Mouse (Mus musculus) embryo, embryonic 9.5 days (tissue): ENCODE measurements around the gene Shd.

Experiments
- DNase-seq: peaks from one replicate; pipeline ENCODE4 v3.0.0-alpha.2; 2017; ENCODE audit errors: extremely low spot score

The Shd gene

GRCm38 (mm10) chr17:56007444-56008355, 37.4 kb downstream of the Shd start:
- peak; percentile 54 for DNase-seq

DNA sequence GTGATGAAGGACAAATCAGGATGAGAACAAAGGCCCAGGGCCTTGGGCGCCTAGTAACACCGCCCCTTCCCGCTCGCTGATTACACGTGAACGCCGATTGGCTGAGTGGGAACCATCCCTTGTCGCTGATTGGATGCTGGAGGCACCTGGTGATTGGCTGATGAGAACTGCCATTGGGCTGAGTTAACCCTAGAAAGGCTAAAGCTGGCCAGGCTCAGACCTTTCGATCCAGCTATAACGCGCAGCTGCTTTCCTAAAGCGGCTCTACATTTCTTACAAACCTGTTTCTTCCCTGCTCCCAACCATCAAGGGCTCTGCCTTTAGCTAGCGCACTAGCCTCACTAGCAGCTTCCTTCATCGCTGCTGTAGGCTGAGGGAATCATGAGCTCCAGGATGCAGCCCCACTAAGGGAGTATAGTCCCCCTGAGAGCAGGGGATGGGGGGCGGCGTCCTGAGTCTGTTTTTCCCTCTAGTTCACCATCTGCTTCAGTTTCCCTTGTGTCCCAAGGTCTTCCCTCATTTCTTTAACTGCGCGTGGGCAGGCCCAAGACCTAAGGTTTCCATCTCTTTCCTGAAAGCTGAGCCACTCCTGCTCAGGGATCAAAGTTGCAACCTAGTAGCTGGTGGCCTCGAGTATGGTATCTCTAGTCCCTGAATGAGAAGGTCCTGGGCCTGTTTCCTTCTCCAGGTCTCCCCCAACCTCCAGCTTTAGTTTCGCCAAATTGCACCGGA, 38.3 kb downstream of the Shd start:
- DNase-seq = peak; percentile 93

DNA sequence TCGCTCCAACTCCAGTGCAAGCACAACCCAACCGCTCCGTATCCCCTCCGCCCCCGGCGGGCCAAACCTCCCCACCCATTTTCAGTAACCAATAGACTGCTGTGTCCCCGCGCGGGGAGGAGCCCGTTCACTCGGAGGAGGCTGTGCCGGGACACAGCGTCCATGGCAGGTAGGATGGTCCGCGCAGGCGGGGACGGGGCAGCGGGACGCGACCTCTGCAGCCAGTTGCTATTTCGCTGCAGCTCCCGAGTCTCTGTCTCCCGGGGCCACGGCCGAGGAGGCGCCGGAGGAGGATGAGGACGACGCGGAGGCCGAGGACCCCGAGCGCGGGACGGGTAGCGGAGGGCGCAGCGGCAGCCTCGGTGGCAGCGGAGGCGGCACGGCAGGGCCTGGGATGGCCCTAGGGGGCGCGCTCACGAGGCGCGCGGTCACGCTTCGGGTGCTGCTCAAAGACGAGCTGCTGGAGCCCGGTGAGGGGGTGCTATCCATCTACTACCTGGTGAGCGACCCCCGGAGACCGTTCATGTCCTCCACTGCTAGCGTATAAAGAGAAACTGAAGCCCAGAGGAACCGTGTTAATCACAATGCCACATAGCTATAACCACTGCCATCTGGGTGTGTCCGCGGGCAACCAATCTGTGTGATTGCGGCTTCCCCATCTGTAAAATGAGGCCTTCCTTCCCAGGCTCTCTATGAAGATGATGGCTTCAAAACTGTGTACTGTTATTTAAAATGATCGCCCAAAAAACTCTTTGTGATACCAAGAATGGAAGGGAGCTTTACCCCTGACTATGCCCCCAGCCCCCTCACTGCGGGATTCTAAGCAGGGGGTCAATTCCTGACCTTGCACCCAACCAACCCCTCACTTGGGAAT, 39.1 kb downstream of the Shd start:
- DNase-seq = peak; percentile 92

GRCm38 (mm10) chr17:56009962-56010240, 39.6 kb downstream of the Shd start:
- no peak for DNase-seq

DNA sequence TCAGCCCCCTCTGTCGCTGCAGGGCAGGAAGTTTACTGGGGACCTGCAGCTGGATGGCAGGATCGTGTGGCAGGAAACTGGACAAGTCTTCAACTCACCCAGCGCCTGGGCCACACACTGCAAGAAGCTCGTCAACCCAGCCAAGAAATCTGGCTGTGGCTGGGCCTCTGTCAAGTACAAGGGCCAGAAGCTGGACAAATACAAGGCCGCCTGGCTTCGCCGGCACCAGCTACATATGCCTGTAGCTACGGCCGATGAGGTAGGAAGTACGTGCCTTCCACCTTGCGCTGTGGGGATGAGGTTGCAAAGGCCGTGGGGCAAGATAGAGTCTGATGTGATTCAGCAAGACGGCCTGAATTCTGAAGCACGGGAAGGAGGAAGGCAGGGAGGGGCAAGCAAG, 40.0 kb downstream of the Shd start:
- DNase-seq = no peak

DNA sequence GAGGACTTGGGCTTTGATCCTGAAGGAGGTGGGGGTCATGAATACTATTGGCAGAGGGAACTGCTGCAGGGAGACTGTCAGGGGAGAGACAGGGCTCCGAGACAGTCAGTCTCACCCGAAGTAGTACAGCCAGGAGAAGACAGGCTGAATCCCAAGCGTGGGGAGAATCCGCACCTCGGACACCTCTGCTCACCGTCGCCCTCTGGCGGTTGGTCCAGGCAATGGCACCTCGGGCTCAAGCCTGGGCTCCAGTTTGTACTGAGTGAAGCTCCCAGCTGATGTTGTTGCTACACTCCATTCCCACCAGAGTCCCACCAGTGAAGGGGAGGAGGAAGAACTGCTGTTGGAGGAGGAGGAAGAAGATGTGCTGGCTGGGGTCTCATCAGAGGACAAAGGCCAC, 40.4 kb downstream of the Shd start:
- DNase-seq = peak; percentile 81

DNA sequence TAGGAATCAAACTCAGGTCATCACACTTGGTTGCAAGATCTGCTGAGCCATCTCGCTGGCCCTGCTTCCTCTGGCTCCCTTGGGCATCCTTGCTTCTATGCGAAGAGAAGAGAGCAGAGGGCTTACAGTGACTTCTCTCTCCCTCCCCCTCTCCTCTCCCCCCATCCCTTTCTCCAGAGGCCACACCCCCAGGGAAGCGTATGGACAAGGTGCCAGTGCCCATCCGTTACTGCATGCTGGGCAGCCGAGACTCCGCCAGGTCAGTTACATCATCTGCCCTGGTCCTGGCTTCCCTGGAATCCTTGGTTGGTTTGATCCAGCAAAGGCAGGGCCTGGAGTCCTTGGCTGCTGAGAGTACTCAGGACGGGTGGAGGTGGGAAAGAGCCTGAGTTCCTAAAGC, 41.2 kb downstream of the Shd start:
- no peak for DNase-seq

DNA sequence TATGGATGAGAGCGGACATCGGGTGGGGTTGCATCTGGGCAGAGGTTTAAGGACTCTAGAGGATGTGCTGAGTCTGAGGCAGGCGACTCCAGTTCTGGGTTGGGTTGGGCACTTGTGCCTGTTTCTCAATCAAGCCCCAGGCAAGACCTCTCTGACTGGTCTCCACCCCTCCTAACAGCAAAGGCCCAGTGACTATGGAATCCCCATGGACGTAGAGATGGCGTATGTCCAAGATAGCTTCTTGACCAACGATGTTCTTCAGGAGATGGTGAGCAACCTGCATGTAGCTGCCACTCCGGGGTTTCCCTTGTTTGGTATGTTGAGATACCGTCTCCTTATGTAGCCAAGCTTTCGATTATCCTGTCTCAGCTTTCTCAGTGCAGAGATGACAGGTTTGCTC, 45.0 kb downstream of the Shd start:
- no peak for DNase-seq

DNA sequence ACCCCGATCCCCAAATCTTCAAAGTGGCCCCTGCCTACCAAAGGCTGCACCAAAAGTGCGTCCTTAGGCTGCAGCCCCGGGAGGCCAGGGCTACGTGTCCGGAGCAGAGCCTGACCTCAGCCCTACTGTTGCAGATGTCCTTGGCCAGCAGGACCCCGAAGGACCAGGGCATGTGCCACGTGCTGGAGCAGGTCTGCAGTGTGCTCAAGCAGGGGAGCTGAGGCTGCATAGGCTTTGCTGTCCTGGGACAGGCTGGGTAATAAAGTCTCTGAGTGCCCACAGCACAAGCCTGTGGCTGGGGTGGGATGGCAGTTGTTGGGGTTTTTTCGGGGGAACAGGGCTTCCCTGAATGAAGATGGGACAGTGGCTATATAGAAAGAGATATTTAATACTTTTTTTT, 46.1 kb downstream of the Shd start:
- no peak for DNase-seq

- no peak for DNase-seq
These were observed 46.8 kb downstream of the Shd start for GRCm38 (mm10) chr17:56016793-56017785.

- DNase-seq = no peak
These were observed 47.6 kb downstream of the Shd start for GRCm38 (mm10) chr17:56017848-56018247.

GRCm38 (mm10) chr17:56018347-56019131, 48.3 kb downstream of the Shd start:
- no peak for DNase-seq

DNA sequence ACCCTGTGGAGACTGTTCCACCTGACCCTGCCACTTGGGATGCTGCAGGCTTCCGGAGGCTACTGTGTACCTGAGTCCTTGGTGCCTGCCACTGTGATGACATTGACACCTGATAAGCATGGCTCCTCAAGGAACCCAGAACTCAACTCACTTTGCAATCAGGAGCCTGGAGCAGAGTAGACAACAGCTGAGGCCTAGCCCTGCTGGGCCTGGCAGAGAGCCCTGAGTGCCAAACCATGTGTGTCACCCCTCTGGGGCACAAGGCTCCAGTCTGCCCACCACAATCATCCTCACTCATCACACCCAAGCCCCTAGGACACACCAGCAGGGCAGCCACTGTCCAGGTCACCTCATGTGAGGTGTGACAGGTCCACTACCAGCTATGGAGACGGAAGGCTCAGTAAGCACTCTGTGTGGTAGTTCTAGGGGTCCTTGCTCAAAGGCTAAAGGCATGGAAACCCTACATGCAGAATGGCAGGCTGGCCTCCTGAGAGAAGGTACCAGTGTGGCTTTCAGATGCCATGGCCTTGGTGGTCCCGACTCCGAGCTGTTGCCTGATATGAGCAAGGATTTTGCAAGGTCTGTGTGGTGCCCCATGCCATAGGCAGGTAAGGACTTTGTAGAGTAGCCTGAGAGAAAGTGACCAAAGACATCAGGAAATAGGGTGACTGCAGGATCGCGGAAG, 50.3 kb downstream of the Shd start:
- no peak for DNase-seq

- no peak for DNase-seq
These were observed 51.1 kb downstream of the Shd start for GRCm38 (mm10) chr17:56021161-56021910.

- no peak for DNase-seq
These were observed 52.1 kb downstream of the Shd start for GRCm38 (mm10) chr17:56022131-56022988.

DNA sequence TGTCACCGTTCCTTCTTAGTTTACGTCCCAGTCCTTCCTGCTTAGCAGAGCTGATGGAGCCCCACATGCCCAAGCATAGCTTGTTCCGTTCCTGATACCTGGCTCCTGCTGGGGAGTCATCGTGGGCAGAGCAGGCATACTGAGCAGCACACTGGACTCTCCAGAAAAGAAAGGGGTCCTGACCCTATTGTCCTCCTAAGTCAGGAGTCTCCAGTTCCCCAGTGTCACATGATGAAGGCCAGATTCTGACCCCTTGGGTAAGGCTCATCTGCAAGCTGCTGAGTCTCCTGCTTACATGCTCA, 52.7 kb downstream of the Shd start:
- no peak for DNase-seq

- DNase-seq = no peak
These were observed 53.1 kb downstream of the Shd start for GRCm38 (mm10) chr17:56023386-56023785.

DNA sequence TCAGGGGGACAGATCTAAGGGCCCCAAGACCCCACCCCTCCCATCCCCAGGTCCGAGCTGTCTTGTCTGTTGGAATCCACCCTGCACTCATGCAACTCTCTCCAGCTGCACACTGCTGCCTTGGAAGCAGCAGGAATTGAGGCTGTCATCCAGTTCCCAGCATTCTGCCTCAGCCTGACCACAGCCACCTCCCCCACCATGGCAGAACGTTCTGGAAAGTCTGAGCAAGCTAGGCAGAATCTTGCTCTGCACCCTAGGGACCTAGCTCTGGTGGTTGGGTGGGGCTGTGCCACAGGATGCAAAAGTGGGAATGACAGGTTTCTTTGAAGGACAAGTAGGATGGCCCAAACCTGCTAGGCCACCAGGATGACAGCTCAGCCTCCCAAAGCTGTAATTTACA, 54.2 kb downstream of the Shd start:
- DNase-seq = no peak
